Mouse (Mus musculus): ENCODE data around the gene Clec11a. TPM values are rescaled to one million over a fixed set of nuclear protein-coding genes. Genes with fewer than 3 reads are reported as not detected.
"Not testable (repeated sequence)": the region's sequence is repeated elsewhere in the genome, so short reads cannot be mapped to it uniquely, and the experiment has no call there.

Clec11a gene
- polyA plus RNA-seq, 1 experiment = 4.8 TPM

GRCm38 (mm10) chr7:44326614-44327013 lies 19.9 kb upstream of the Clec11a start:
- no peak for DNase-seq (ENCODE audit: extremely low spot score in 1 of 2, low spot score in 1 of 2)

GRCm38 (mm10) chr7:44322290-44322689 lies 15.6 kb upstream of the Clec11a start:
- DNase-seq (ENCODE audit: extremely low spot score in 1 of 2, low spot score in 1 of 2) = no peak

- peak in 1 of 2 experiments; percentile 76 for DNase-seq (ENCODE audit: extremely low spot score in 1 of 2, low spot score in 1 of 2)
These were observed 14.2 kb upstream of the Clec11a start for GRCm38 (mm10) chr7:44320886-44321285.

GRCm38 (mm10) chr7:44317913-44318312 lies 11.2 kb upstream of the Clec11a start:
- DNase-seq (ENCODE audit: extremely low spot score in 1 of 2, low spot score in 1 of 2) = no peak

- no peak for DNase-seq (ENCODE audit: extremely low spot score in 1 of 2, low spot score in 1 of 2)
These were observed 5.8 kb upstream of the Clec11a start for GRCm38 (mm10) chr7:44312484-44312883.

GRCm38 (mm10) chr7:44311713-44312304 lies 5.1 kb upstream of the Clec11a start:
- DNase-seq (ENCODE audit: extremely low spot score in 1 of 2, low spot score in 1 of 2) = no peak

- peak in 1 of 2 experiments; percentile 82 for DNase-seq (ENCODE audit: extremely low spot score in 1 of 2, low spot score in 1 of 2)
These were observed 4.4 kb upstream of the Clec11a start for GRCm38 (mm10) chr7:44310878-44311712.

- no peak for DNase-seq (ENCODE audit: extremely low spot score in 1 of 2, low spot score in 1 of 2)
These were observed 3.7 kb upstream of the Clec11a start for GRCm38 (mm10) chr7:44310285-44310877.

GRCm38 (mm10) chr7:44309475-44310284 lies 3.0 kb upstream of the Clec11a start, which contains the start of gene Shank1:
Gene Shank1 (plus strand): TSS chr7:44310253.
- DNase-seq (ENCODE audit: extremely low spot score in 1 of 2, low spot score in 1 of 2) = no peak

- DNase-seq (ENCODE audit: extremely low spot score in 1 of 2, low spot score in 1 of 2) = no peak
These were observed 739 bp upstream of the Clec11a start for GRCm38 (mm10) chr7:44307261-44308020.

- no peak for DNase-seq (ENCODE audit: extremely low spot score in 1 of 2, low spot score in 1 of 2)
These were observed 1.0 kb downstream of the Clec11a start for GRCm38 (mm10) chr7:44305686-44306085.

GRCm38 (mm10) chr7:44304775-44305641 lies 1.7 kb downstream of the Clec11a start:
- peak; percentile 97 for DNase-seq (ENCODE audit: extremely low spot score in 1 of 2, low spot score in 1 of 2)

GRCm38 (mm10) chr7:44304463-44304774 lies 2.3 kb downstream of the Clec11a start:
- DNase-seq (ENCODE audit: extremely low spot score in 1 of 2, low spot score in 1 of 2) = no peak

GRCm38 (mm10) chr7:44303346-44304340 lies 3.1 kb downstream of the Clec11a start:
- no peak for DNase-seq (ENCODE audit: extremely low spot score in 1 of 2, low spot score in 1 of 2)

- DNase-seq (ENCODE audit: extremely low spot score in 1 of 2, low spot score in 1 of 2) = not testable (repeated sequence)
These were observed 9.2 kb downstream of the Clec11a start for GRCm38 (mm10) chr7:44297501-44297900.

- no peak for DNase-seq (ENCODE audit: extremely low spot score in 1 of 2, low spot score in 1 of 2)
These were observed 15.3 kb downstream of the Clec11a start for GRCm38 (mm10) chr7:44291418-44291817.

GRCm38 (mm10) chr7:44290986-44291385 lies 15.7 kb downstream of the Clec11a start:
- no peak for DNase-seq (ENCODE audit: extremely low spot score in 1 of 2, low spot score in 1 of 2)

- no peak for DNase-seq (ENCODE audit: extremely low spot score in 1 of 2, low spot score in 1 of 2)
These were observed 18.9 kb downstream of the Clec11a start for GRCm38 (mm10) chr7:44287760-44288159.

Data from frontal cortex, adult 2 months (tissue).